Mouse (Mus musculus): ENCODE measurements around the gene Olfr1324. TPM values are rescaled to one million over a fixed set of nuclear protein-coding genes. Genes with fewer than 3 reads are reported as not detected.

Olfr1324 gene
- polyA plus RNA-seq (2012; rRNA removed), result not detected in 2 replicates

DNA sequence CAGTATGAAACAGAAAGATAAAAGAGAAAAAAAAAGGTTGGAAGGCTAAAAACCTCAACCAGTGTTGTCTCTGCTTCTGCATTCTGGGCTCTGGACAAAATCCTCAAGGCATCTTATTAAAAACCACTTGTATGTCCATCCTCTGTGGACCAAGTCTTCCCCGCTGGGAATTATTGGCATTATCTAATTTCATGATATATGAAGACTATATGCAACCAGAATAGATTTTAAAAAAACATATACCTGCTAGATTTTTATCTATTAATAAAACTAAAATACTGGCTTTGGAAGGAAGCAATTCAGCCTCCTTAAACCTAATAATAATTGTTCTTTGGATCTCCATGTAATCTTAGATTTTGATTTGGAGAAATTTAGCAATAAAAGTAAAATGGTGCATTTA lies at the start of gene Olfr1324:
Gene Olfr1324, minus strand, starts transcription at position 101 of the 400 bp plus-strand sequence.

